Mouse (Mus musculus): Measurements from ENCODE around the gene Timp2.
A peak's percentile ranks its signal among the peaks of the same experiment; 100 is the strongest.

DNA sequence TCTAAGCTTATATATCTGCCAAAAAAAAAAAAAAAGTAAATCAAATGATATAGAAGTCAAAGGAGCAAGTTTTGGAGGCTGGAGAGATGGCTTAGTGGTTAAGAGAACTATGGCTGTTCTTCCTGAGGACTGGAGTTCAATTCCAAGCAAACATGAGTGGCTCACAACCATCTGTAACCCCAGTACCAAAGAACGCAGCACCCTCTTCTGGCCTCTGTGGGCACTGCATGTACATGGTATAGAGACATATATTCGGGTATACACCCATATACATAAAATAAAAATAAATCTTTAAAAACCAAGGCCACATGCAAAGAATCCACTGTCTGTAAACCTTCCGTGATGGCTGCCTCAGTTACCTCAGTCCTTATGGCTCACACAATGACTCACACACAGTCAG lies 85.7 kb downstream of the Timp2 start:
- TF ChIP-seq POLR2A (IDR thresholded peaks at IDR 0.05; ENCODE audit: extremely low read depth, insufficient read depth, low read length) = no peak
- TF ChIP-seq CTCF (IDR thresholded peaks at IDR 0.05; ENCODE audit: extremely low read depth, insufficient read depth, low read length) = peak; percentile 24; the same call in 1 of the 2 replicates
